Mouse (Mus musculus) heart, embryonic 12.5 days (tissue): ENCODE data around the gene Pih1d2. TPM values are rescaled to one million over a fixed set of nuclear protein-coding genes. Genes with fewer than 3 reads are reported as not detected.
"Not testable (repeated sequence)": the region's sequence is repeated elsewhere in the genome, so short reads cannot be mapped to it uniquely, and the experiment has no call there.

ENCODE experiments used
- ATAC-seq: fragments of 200-750 bp; cut with Nextera tagmentation; 2 replicates; pipeline ENCODE4 v1.8.0; 2017; ENCODE audit warnings: moderate TSS enrichment, moderate library complexity; ENCODE audit not compliant: insufficient number of reproducible peaks, low FRiP score
- H3K27ac ChIP-seq: fragments of 300-500 bp; sonication (generic); 2 replicates; pipeline ENCODE4 v1.5.1; 2016; ENCODE audit warnings: mild to moderate bottlenecking, moderate library complexity; ENCODE audit not compliant: poor library complexity, severe bottlenecking
- H3K27me3 ChIP-seq: fragments of 300-500 bp; sonication (generic); replicated peaks from 2 replicates; pipeline ENCODE4 v1.6.1; 2016; ENCODE audit warnings: mild to moderate bottlenecking, moderate library complexity
- H3K36me3 ChIP-seq: fragments of 300-500 bp; sonication (generic); 2 replicates; pipeline ENCODE4 v1.6.1; 2016; ENCODE audit warnings: mild to moderate bottlenecking, moderate library complexity
- H3K4me1 ChIP-seq: fragments of 300-500 bp; sonication (generic); replicated peaks from 2 replicates; pipeline ENCODE4 v1.6.1; 2016; ENCODE audit warnings: mild to moderate bottlenecking
- H3K4me2 ChIP-seq: fragments of 300-500 bp; sonication (generic); 2 replicates; pipeline ENCODE4 v1.6.1; 2016; ENCODE audit warnings: mild to moderate bottlenecking, moderate library complexity
- H3K4me3 ChIP-seq: fragments of 300-500 bp; sonication (generic); 2 replicates; pipeline ENCODE4 v1.5.1; 2016; ENCODE audit warnings: mild to moderate bottlenecking
- H3K9ac ChIP-seq: fragments of 300-500 bp; sonication (generic); 2 replicates; pipeline ENCODE4 v1.6.1; 2016; ENCODE audit warnings: mild to moderate bottlenecking, moderate library complexity
- H3K9me3 ChIP-seq: fragments of 300-500 bp; sonication (generic); replicated peaks from 2 replicates; pipeline ENCODE4 v1.6.1; 2016; ENCODE audit warnings: mild to moderate bottlenecking, moderate library complexity
- WGBS: fragments of 180-500 bp; shearing (Covaris S2); methylation state at CpG from one replicate; pipeline ENCODE4 v1.1.7; 2016; 5-methylcytosine and 5-hydroxymethylcytosine counted together
- polyA plus RNA-seq: library from polyadenylated mRNA; unstranded; fragments of >200 nt; fragmentation: Nextera tagmentation; extraction: Ambion mirVana; gene quantifications from 2 replicates; pipeline ENCODE4 v1.2.1, GENCODE M21; 2016

The Pih1d2 gene
- polyA plus RNA-seq, 1 experiment from 2014 or later: 3.0 TPM

DNA sequence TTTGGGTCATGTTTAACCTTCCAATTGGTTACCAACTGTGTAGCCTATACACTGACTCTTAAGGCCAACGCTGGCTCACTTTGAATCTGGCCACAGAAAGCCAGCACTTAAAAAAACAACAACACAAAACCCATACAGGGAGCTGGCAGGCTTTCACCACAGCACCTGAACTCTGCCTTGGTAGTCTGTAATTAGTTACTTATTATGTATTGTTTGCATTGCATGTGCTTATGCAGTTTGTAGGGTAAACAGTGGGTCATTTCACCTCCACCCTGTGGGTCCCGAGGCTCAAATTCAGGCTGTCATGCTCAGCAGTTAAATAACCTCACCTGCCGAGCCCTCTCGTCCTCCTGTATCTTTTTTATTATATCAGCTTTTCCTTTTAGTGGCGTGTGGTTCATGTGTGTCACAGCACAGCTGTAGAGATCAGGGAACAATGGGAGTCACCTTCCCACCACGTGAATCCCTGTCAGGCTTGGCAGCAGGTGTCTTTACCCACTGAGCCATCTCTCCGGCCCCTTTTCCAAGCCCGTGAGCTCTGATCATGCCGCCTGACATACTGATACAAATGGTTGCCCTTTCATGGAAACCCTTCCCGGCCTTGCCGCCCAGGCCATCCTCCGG is 22.2 kb upstream of the Pih1d2 start:
- WGBS: 74% methylated on average over 12 of the region's 12 CpGs
- Histone ChIP-seq H3K9ac (no peak overlapping the region), H3K4me2 (no peak overlapping the region), H3K4me3 (no peak overlapping the region), H3K9me3 (no peaks in the 10 kb centered on the region), H3K4me1 (no peaks in the 10 kb centered on the region), H3K27ac (no peak overlapping the region), H3K27me3 (no peaks in the 10 kb centered on the region), H3K36me3 (peaks cover 48% of the 10 kb centered on the region)
- ATAC-seq: no peak

DNA sequence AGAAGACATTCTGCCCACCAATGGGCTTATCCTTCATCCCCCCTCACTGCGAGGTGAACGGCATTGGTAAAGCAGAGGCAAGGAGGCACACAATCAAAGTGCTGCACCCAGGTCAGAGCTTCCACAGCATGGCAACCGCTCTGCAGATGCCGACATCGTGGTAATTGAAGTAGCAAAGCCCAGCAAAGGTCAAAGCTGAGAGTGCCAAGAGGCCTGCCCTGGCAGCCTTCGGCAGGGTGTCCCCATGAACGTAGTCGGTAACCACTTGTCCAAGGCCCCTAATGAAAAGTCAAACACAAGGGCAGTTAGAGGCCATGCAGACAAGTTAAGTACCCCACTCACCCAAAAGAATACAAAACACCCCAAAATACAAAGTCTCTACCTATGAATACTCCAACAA is 20.1 kb upstream of the Pih1d2 start:
- 92% methylated on average over 8 of the region's 8 CpGs for WGBS
- Histone ChIP-seq H3K4me2 (no peak overlapping the region), H3K27ac (no peak overlapping the region), H3K9me3 (no peaks in the 10 kb centered on the region), H3K4me1 (peaks cover 17% of the 10 kb centered on the region), H3K4me3 (no peak overlapping the region), H3K36me3 (peaks cover 55% of the 10 kb centered on the region), H3K27me3 (no peaks in the 10 kb centered on the region), H3K9ac (no peak overlapping the region)
- ATAC-seq: no peak

DNA sequence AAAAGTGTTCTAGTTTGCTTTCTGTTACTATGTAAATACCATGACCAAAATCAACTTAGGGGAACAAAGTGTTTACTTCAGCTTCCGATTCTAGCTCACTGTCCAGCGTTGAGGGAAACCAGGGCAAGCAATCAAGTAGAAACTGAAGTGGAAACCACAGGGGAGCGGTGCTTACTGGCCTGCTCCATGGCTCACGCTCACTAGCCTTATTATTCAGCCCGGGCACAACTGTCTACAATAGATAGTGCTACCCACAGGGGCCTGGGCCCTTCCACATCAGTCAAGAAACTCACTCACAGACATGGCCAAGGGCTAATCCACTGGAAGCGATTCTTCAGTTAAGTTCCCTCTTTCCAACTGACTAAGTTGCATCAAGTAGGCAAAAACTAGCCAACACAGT is 15.6 kb upstream of the Pih1d2 start:
- Histone ChIP-seq H3K4me2 (peak overlapping the region; percentile 76), H3K27ac (peak overlapping the region; percentile 6; the same call in 1 of the 2 replicates), H3K9me3 (no peaks in the 10 kb centered on the region), H3K36me3 (peaks cover 51% of the 10 kb centered on the region), H3K4me1 (peaks cover 37% of the 10 kb centered on the region), H3K27me3 (no peaks in the 10 kb centered on the region), H3K9ac (peak overlapping the region; percentile 35), H3K4me3 (peak overlapping the region; percentile 91)
- 65% methylated on average over 6 of the region's 6 CpGs for WGBS
- ATAC-seq: no peak

DNA sequence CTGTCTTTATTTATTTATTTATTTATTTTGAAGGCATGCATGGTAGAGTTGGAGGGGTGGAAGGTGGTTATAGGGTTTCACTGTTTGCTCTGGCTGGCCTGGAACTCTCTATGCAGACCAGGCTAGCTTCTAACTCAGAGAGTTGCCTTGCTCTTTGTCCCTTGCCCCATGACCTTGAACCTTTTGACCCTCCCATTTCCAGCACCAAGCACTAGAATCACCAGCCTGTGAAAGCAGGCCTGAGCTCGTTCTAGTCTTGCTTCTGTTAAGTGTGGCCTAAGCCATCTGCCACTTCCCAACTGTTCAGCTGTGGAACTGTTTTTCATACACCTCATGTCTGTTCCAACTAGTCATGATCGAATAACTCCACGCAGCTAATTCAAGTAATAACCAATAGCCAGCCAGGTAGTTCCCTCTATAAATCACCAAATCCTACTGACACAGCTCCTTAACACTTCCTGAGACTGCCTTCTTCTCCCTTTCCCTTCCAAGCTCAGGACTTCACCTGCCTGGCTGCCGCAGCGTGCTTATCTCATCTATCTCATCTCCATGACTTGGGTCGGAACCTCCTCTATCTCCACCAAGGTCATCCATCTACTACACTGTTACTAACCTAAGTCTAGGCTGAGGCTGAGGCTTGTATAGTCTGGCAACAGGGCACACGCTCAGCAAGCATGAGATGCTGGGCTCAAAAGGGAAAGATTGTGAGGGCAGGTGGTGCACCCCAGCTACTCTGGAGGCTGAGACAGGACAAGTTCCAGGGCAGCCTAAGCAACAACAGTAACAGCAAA is 14.9 kb upstream of the Pih1d2 start:
- Histone ChIP-seq H3K9me3 (no peaks in the 10 kb centered on the region), H3K27ac (0 out of 2 replicates have a peak overlapping the region, but pooled peaks have one; percentile 43), H3K27me3 (no peaks in the 10 kb centered on the region), H3K9ac (peak overlapping the region; percentile 91), H3K4me1 (peaks cover 37% of the 10 kb centered on the region), H3K4me2 (peak overlapping the region; percentile 76), H3K36me3 (peaks cover 50% of the 10 kb centered on the region), H3K4me3 (peak overlapping the region; percentile 91)
- WGBS: 72% methylated on average over 7 of the region's 7 CpGs
- ATAC-seq: no peak

DNA sequence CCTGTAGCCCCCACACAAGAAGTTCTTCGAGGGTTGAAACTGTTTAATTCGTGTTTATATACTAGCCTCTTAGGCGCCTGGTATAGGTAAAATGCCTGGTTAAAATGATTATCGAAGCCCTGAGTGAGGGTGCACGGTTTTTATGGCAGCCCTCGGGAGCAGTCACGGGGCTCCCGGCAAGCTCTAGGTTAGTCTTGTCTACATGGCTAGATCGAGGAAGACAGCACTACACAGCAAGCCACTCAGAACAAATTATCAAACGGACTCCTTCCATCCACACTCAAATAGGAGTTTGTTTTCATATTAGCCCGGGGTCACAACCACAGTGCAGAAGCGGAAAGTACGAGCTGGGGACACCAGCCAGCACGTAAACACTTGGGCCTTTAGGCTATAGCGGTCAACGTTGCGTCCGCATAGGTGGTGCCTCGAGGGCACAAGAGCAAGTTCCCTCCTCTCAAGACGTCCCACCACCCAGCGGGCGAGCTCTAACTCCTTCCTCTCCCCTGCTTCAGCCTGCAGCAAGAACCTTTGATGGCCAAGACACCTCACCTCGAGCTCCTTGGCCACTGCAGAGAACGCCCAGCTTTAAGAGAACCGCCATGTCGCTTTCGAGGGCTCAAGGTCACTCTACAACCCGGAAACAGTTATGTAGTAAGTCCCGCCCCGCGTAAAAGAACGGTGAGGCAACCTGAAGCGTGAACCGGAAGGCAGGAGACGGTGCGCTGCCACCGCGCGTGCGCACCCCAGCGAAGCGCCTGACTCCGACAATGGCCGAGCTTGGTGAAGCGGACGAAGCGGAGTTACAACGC is 13.7 kb upstream of the Pih1d2 start, which contains the start of the genes Sdhd and Timm8b:
Gene Sdhd (minus strand): TSS at position 624 of the 809 bp plus-strand sequence.
Gene Timm8b (plus strand): TSS at position 722 of the 809 bp plus-strand sequence.
- Histone ChIP-seq H3K9me3 (no peaks in the 10 kb centered on the region), H3K27ac (peak within 1 kb of the TSS; percentile 91), H3K9ac (peak within 1 kb of the TSS; percentile 91), H3K4me3 (peak within 1 kb of the TSS; percentile 91), H3K27me3 (no peaks in the 10 kb centered on the region), H3K4me2 (peak within 1 kb of the TSS; percentile 76), H3K4me1 (peaks cover 37% of the 10 kb centered on the region), H3K36me3 (peaks cover 49% of the 10 kb centered on the region)
- ATAC-seq: peak; percentile 97
- under 1% methylated on average over 48 of the region's 48 CpGs for WGBS

DNA sequence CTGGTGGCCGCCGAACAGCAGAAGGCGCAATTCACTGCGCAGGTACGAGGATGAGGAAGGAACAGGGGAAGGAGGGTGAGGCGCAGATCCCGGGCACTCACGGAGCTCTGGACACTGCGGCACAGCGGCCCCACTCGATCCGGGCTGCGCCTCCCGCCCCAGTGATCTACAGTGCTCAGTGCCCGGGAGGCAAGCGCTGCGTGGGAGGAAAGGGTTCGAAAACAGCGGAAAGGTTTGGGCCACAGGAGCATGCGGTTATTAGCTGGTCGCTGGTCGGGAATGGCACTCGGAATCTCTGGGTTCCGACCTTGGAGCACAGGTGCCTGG is 13.2 kb upstream of the Pih1d2 start:
- WGBS: 0% methylated on average over 24 of the region's 24 CpGs
- peak overlapping the region; percentile 91 for H3K4me3 ChIP-seq
- peak; percentile 87 for ATAC-seq
- H3K9ac ChIP-seq: peak overlapping the region; percentile 91
- peak overlapping the region; percentile 76 for H3K4me2 ChIP-seq
- H3K27ac ChIP-seq: peak overlapping the region; percentile 91
- H3K4me1 ChIP-seq: peaks cover 37% of the 10 kb centered on the region
- peaks cover 48% of the 10 kb centered on the region for H3K36me3 ChIP-seq
- H3K9me3 ChIP-seq: no peaks in the 10 kb centered on the region
- H3K27me3 ChIP-seq: no peaks in the 10 kb centered on the region

DNA sequence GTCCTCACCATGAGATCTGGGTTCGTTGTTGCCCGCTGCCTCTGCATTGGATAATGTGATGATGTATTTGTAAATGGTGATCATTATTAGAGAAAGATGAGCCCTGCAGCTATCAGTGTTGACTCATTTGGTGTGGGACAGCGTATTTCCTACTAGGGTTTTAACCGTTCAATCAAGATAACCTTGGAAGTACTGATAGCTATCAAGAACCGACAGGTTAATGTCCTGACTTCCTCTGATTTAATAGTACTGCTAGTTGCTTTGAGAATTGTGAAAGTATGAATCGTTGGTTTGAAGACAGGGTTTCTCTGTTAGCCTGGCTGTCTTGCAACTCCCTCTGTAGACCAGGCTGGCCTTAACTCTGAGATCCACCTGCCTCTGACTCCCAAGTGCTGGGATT is 12.8 kb upstream of the Pih1d2 start:
- Histone ChIP-seq H3K9ac (peak overlapping the region; percentile 91), H3K27ac (peak overlapping the region; percentile 91), H3K4me1 (peaks cover 37% of the 10 kb centered on the region), H3K9me3 (no peaks in the 10 kb centered on the region), H3K4me2 (peak overlapping the region; percentile 76), H3K27me3 (no peaks in the 10 kb centered on the region), H3K36me3 (peaks cover 47% of the 10 kb centered on the region), H3K4me3 (peak overlapping the region; percentile 91)
- 4% methylated on average over 6 of the region's 6 CpGs for WGBS
- peak; percentile 8 for ATAC-seq

DNA sequence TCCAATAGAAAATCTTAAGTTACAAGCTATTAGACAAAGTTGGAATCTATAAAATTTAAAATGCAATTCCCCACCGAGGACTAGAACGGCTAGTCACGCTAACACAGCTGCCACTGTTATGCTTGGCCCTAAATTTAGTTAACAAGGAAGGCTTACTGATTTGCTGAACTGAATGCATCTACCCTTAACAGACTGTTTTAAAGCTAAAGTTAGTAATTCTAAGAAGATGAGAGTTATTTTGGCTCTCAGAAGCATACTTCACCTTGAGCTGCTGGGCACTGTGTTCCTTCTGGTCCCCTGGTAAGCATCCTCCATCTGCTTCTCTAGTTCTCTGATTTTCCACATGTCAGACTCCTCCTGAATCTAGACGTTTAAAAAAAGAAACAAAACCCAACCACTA is 5.0 kb upstream of the Pih1d2 start:
- Histone ChIP-seq H3K4me1 (peaks cover 8% of the 10 kb centered on the region), H3K36me3 (peaks cover 71% of the 10 kb centered on the region), H3K4me2 (no peak overlapping the region), H3K9me3 (no peaks in the 10 kb centered on the region), H3K9ac (no peak overlapping the region), H3K4me3 (no peak overlapping the region), H3K27ac (no peak overlapping the region), H3K27me3 (no peaks in the 10 kb centered on the region)
- 89% methylated on average over 4 of the region's 4 CpGs for WGBS
- ATAC-seq: no peak

DNA sequence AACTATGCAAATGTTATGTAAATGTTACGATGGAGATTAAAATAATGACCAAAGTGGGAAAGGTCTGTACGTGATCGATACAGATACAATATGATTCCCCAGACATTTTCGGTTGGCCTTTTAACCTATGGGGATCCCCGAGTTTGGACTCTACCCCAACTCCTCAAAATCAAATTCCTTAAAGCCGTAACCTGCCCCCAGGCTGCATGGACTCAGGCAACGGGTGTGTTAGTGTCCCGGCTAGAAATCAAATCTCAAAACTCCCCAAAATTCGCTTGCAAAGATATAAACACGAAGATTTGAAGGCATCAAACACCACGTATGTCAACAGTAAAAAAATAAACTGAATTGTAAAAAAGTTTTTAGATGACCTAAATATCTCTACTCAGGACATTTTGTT is 960 bp upstream of the Pih1d2 start:
- Histone ChIP-seq H3K27me3 (no peaks in the 10 kb centered on the region), H3K9ac (peak overlapping the region; percentile 91), H3K9me3 (no peaks in the 10 kb centered on the region), H3K4me1 (peaks cover 8% of the 10 kb centered on the region), H3K36me3 (peaks cover 37% of the 10 kb centered on the region), H3K27ac (peak overlapping the region; percentile 92; the same call in 1 of the 2 replicates), H3K4me3 (peak overlapping the region; percentile 85), H3K4me2 (peak overlapping the region; percentile 82)
- 38% methylated on average over 11 of the region's 11 CpGs for WGBS
- no peak for ATAC-seq

DNA sequence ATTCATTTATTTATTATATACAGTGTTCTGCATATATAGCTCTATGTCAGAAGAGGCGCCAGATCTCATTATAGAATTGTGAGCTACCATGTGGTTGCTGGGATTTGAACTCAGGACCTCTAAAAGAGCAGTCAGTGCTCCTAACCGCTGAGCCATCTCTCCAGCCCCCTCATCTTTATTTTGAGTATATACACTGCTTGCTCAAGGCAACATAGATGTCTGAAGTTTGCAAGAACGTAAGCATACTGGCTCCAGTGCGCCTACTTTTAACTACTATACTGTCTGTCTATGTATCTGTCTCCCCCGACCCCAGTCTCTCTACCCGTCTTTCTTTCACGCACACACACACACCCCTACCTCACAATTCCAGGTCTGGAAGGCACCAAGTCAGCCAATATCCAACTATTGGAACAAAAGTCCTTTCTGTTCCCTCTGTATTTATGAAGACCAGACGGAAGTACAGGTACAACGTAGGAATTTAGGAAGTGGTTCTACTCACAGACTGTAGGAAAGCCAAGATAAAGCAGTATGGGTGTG is 741 bp downstream of the Pih1d2 start:
- Histone ChIP-seq H3K9me3 (no peaks in the 10 kb centered on the region), H3K9ac (no peak overlapping the region), H3K27ac (no peak overlapping the region), H3K4me3 (peak overlapping the region; percentile 85), H3K36me3 (peaks cover 21% of the 10 kb centered on the region), H3K4me1 (peaks cover 8% of the 10 kb centered on the region), H3K4me2 (peak overlapping the region; percentile 55), H3K27me3 (no peaks in the 10 kb centered on the region)
- ATAC-seq: no peak
- 55% methylated on average over 9 of the region's 9 CpGs for WGBS

DNA sequence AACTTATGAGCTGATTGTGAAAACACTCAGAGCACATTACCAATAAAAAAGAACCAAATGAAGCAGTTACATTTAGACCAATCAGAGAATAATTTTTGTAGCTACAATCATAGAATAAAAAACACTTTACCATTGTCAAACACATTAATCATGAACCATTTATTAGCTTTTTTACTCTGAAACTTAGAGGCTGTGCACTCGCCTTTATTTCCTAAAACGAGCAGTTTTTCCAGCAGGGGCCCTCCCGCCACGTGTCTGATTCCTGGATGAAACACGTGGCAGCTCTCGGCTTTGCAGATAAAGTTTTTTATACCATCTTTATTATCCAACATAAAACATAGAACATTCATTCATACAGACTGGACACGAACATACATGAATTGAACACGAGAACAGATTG is 13.8 kb downstream of the Pih1d2 start:
- H3K27ac ChIP-seq, H3K4me3 ChIP-seq, ATAC-seq, H3K27me3 ChIP-seq, H3K9me3 ChIP-seq, H3K9ac ChIP-seq, H3K4me2 ChIP-seq, H3K4me1 ChIP-seq: not testable (repeated sequence)
- 90% methylated on average over 6 of the region's 8 CpGs for WGBS
- peaks cover 33% of the 10 kb centered on the region for H3K36me3 ChIP-seq
